Mouse (Mus musculus): ENCODE measurements at regions not wholly inside any gene's neighbourhood (a gene's known extent, or its start where the extent isn't known, plus 50 kb on each side); places are given as distances from the start of the nearest gene placed in this dataset.

DNA sequence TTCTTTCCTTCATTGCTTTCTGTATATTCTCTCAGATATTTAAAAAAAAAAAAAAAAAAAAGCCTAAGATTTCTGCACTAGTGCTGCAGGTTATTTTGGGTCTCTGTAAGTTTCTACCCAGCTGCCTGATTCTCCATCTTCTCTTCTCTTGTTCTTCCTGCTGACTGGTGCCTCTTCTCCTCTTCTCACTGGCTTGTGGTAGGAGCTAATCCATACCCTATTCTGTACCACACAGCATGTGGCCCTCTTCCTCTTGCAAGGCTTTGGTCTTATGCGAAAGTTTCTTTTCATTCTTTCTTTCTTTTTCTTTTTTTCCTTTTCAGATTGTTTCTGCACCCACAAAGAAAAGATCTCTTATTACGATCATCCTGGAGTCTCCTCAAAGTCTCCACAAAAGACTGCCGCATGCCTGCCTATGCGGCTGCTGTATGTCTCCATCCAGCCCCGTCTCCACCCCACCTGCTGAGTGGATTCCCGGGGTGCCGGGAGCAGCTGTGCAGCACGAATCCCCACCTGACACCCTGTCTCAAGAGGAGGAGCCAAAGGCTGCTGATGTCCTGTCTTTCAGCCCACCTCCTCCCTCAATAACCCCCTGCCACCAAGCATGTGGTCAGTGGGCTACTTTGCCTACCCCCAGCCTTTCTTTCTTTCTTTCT, 66.3 kb downstream of the Ythdf1 start:
- Histone ChIP-seq H3K4me2 (ENCODE audit: low read length) (peak overlapping the region; percentile 51), H3K36me3 (ENCODE audit: control insufficient read depth, insufficient read depth, low read length) (no peaks in the 10 kb centered on the region), H3K9ac (replicated peaks; ENCODE audit: low read length) (peak overlapping the region; percentile 13), H3K27me3 (ENCODE audit: control insufficient read depth, insufficient read depth, low read length) (no peaks in the 10 kb centered on the region), H3K27ac (replicated peaks; ENCODE audit: low read depth, low read length) (peak overlapping the region; percentile 86), H3K4me3 (replicated peaks; ENCODE audit: low read depth, low read length) (peak overlapping the region; percentile 2; the same call in 1 of the 2 replicates), H3K9me3 (ENCODE audit: control insufficient read depth, low read length) (no peaks in the 10 kb centered on the region), H3K4me1 (ENCODE audit: control insufficient read depth, insufficient read depth, low read length) (peaks cover 21% of the 10 kb centered on the region)
- peak; percentile 80 for ATAC-seq (ENCODE audit: low FRiP score, low TSS enrichment)
- DNase-seq = peak; percentile 68
- 2% methylated on average over 8 of the region's 8 CpGs for WGBS

DNA sequence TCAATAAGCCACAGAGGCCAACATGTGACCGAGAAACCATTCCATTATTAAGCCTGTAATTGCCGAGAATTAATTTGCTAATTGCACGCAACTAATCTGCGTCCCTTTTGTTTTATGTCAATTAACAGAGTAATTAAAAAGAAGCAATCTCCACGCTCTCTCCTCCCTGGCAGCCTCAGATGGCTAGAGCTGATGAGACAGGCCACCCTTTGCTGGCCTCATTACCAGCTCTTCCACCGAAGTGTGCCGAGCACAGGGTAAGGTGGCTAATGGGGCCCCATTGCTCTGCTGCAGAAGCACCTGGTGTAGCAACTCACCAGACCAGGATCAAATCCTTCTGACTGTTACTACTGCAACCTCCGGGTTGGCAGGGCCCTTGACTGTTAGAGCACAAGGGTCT, 70.8 kb upstream of the Bhlhe23 start:
- no peak overlapping the region for H3K4me2 ChIP-seq (ENCODE audit: low read length)
- ATAC-seq (ENCODE audit: low FRiP score, low TSS enrichment) (no peak), DNase-seq (no peak)
- H3K9me3 ChIP-seq (ENCODE audit: control insufficient read depth, low read length) = no peaks in the 10 kb centered on the region
- no peak overlapping the region for H3K9ac ChIP-seq (replicated peaks; ENCODE audit: low read length)
- no peaks in the 10 kb centered on the region for H3K27me3 ChIP-seq (ENCODE audit: control insufficient read depth, insufficient read depth, low read length)
- no peaks in the 10 kb centered on the region for H3K4me1 ChIP-seq (ENCODE audit: control insufficient read depth, insufficient read depth, low read length)
- no peak overlapping the region for H3K4me3 ChIP-seq (replicated peaks; ENCODE audit: low read depth, low read length)
- H3K36me3 ChIP-seq (ENCODE audit: control insufficient read depth, insufficient read depth, low read length) = no peaks in the 10 kb centered on the region
- WGBS = 71% methylated on average over 8 of the region's 8 CpGs
- H3K27ac ChIP-seq (replicated peaks; ENCODE audit: low read depth, low read length) = no peak overlapping the region

DNA sequence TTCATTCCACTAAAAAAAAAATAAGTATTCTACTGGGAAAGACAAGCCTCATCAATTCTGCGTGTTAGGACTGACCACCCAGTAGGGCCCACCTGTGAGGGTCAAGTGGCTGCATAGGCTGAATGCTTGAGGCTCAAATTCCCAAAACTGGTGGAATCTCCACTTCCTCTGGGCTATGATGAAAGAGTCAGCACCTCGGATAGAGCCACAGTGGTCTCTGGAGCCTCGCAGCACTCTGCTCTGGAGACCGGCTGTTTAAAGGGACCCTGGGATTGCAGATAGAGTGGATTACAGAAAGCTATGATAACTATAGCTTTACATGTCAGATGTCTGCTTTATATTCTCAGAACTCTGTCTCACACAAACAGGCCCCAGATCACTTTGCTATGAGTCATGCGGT, 68.3 kb upstream of the Bhlhe23 start:
- Histone ChIP-seq H3K4me2 (ENCODE audit: low read length) (no peak overlapping the region), H3K27ac (replicated peaks; ENCODE audit: low read depth, low read length) (no peak overlapping the region), H3K36me3 (ENCODE audit: control insufficient read depth, insufficient read depth, low read length) (no peaks in the 10 kb centered on the region), H3K9me3 (ENCODE audit: control insufficient read depth, low read length) (no peaks in the 10 kb centered on the region), H3K9ac (replicated peaks; ENCODE audit: low read length) (no peak overlapping the region), H3K27me3 (ENCODE audit: control insufficient read depth, insufficient read depth, low read length) (no peaks in the 10 kb centered on the region), H3K4me3 (replicated peaks; ENCODE audit: low read depth, low read length) (no peak overlapping the region), H3K4me1 (ENCODE audit: control insufficient read depth, insufficient read depth, low read length) (no peaks in the 10 kb centered on the region)
- ATAC-seq (ENCODE audit: low FRiP score, low TSS enrichment) = no peak
- WGBS = 47% methylated on average over 5 of the region's 5 CpGs
- no peak for DNase-seq

DNA sequence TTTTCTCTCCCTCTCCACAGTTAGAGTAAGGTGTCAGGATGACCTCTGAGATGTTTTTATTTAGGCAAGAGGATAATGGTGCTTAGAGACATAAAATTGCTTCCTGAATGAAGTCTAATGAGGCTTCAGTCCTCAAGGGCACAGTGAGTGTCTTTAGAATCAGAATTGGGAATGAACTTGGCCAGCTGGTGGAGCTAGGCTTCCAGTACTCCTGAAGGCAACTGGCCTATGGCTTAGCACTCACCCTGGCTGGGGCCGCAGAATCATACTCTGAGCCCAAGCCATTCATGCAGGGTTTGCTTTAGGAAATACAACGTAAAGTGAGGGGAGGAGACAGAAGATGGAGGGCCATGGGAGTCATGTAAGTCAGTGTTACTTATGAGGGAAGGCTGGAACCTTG, 67.0 kb upstream of the Bhlhe23 start:
- ATAC-seq (ENCODE audit: low FRiP score, low TSS enrichment) = no peak
- Histone ChIP-seq H3K4me1 (ENCODE audit: control insufficient read depth, insufficient read depth, low read length) (no peaks in the 10 kb centered on the region), H3K27me3 (ENCODE audit: control insufficient read depth, insufficient read depth, low read length) (no peaks in the 10 kb centered on the region), H3K9ac (replicated peaks; ENCODE audit: low read length) (no peak overlapping the region), H3K27ac (replicated peaks; ENCODE audit: low read depth, low read length) (no peak overlapping the region), H3K36me3 (ENCODE audit: control insufficient read depth, insufficient read depth, low read length) (no peaks in the 10 kb centered on the region), H3K4me2 (ENCODE audit: low read length) (no peak overlapping the region), H3K9me3 (ENCODE audit: control insufficient read depth, low read length) (no peaks in the 10 kb centered on the region), H3K4me3 (replicated peaks; ENCODE audit: low read depth, low read length) (no peak overlapping the region)
- WGBS = 61% methylated on average over 2 of the region's 2 CpGs
- peak; percentile 43 for DNase-seq

DNA sequence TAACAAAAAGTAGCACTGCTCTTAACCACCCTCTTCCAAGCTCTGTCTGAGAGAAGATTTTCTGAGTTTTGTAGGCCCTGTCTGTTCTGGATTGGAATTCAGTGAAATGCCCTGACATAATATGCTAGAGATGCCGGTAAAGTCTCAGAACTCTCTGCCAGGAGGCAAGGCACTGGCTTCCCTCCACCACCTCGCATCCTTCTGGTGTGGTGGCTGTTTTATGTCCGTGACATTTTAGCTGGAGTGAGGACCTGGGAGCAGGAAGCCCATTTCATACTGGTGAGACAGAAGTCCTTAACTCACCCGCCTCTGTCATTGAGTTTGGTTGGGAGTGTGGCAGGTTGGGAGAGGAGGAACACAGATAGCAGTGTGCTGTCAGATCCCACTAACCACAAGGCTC, 62.4 kb upstream of the Bhlhe23 start:
- H3K36me3 ChIP-seq (ENCODE audit: control insufficient read depth, insufficient read depth, low read length) = no peaks in the 10 kb centered on the region
- no peak overlapping the region for H3K9ac ChIP-seq (replicated peaks; ENCODE audit: low read length)
- 89% methylated on average over 4 of the region's 4 CpGs for WGBS
- no peak overlapping the region for H3K4me2 ChIP-seq (ENCODE audit: low read length)
- DNase-seq = no peak
- no peak overlapping the region for H3K27ac ChIP-seq (replicated peaks; ENCODE audit: low read depth, low read length)
- no peak for ATAC-seq (ENCODE audit: low FRiP score, low TSS enrichment)
- no peaks in the 10 kb centered on the region for H3K4me1 ChIP-seq (ENCODE audit: control insufficient read depth, insufficient read depth, low read length)
- H3K9me3 ChIP-seq (ENCODE audit: control insufficient read depth, low read length) = no peaks in the 10 kb centered on the region
- H3K27me3 ChIP-seq (ENCODE audit: control insufficient read depth, insufficient read depth, low read length) = no peaks in the 10 kb centered on the region
- H3K4me3 ChIP-seq (replicated peaks; ENCODE audit: low read depth, low read length) = no peak overlapping the region

DNA sequence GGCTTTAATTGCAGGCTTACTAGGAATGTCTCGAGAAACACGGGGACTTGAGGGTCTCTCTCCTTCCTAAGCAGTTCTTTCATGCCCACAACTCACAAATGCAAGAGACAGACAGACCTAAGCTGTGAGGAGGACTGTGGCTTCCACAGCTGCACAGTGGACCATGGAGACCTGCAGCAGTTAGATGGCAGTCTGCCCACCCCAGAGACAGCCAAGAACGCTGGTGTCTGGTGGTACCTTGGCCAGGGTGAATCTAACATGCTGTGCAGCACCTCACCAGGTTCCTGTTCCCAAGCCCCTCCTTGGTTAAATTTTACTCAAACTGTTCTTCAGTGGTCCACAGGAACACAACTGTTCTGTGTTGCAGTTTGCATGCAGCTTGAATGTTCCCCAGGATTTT, 61.3 kb upstream of the Bhlhe23 start:
- Histone ChIP-seq H3K36me3 (ENCODE audit: control insufficient read depth, insufficient read depth, low read length) (no peaks in the 10 kb centered on the region), H3K9me3 (ENCODE audit: control insufficient read depth, low read length) (no peaks in the 10 kb centered on the region), H3K4me1 (ENCODE audit: control insufficient read depth, insufficient read depth, low read length) (no peaks in the 10 kb centered on the region), H3K27ac (replicated peaks; ENCODE audit: low read depth, low read length) (no peak overlapping the region), H3K4me3 (replicated peaks; ENCODE audit: low read depth, low read length) (no peak overlapping the region), H3K9ac (replicated peaks; ENCODE audit: low read length) (no peak overlapping the region), H3K4me2 (ENCODE audit: low read length) (no peak overlapping the region), H3K27me3 (ENCODE audit: control insufficient read depth, insufficient read depth, low read length) (no peaks in the 10 kb centered on the region)
- DNase-seq (no peak), ATAC-seq (ENCODE audit: low FRiP score, low TSS enrichment) (no peak)
- WGBS = 75% methylated on average over 3 of the region's 3 CpGs

DNA sequence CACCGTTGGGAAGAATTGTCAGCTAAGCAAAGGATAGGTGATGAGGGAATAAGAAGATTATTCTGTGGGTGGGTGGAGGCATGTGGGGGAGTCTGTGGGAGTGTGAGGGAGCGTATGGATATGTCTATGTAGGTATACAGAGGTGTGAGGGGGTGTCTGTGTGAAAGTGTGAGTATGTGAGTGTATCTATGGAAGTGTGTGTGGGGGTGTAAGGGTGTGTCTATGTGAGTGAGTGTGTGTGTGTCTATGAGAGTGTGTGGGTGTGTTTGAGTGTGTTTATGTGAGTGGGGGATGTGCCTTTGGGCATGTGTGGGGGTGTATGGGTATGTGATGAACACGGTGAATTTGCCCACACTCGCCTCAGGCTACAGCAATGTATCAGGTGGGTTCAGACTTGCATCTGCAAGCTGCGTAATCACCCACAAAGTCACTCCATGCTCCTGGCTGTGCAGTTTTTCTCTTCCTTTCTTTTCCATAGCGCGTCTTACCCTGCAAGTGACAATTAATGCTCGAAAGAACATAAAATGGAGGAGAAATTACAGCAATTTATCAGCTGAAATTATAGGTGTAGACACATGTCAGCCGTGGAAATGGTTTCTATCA, 60.7 kb upstream of the Bhlhe23 start:
- no peak overlapping the region for H3K4me3 ChIP-seq (replicated peaks; ENCODE audit: low read depth, low read length)
- H3K36me3 ChIP-seq (ENCODE audit: control insufficient read depth, insufficient read depth, low read length) = no peaks in the 10 kb centered on the region
- no peaks in the 10 kb centered on the region for H3K27me3 ChIP-seq (ENCODE audit: control insufficient read depth, insufficient read depth, low read length)
- 86% methylated on average over 9 of the region's 9 CpGs for WGBS
- no peak overlapping the region for H3K4me2 ChIP-seq (ENCODE audit: low read length)
- no peak overlapping the region for H3K27ac ChIP-seq (replicated peaks; ENCODE audit: low read depth, low read length)
- H3K9me3 ChIP-seq (ENCODE audit: control insufficient read depth, low read length) = no peaks in the 10 kb centered on the region
- H3K4me1 ChIP-seq (ENCODE audit: control insufficient read depth, insufficient read depth, low read length) = no peaks in the 10 kb centered on the region
- no peak for DNase-seq
- no peak for ATAC-seq (ENCODE audit: low FRiP score, low TSS enrichment)
- no peak overlapping the region for H3K9ac ChIP-seq (replicated peaks; ENCODE audit: low read length)

DNA sequence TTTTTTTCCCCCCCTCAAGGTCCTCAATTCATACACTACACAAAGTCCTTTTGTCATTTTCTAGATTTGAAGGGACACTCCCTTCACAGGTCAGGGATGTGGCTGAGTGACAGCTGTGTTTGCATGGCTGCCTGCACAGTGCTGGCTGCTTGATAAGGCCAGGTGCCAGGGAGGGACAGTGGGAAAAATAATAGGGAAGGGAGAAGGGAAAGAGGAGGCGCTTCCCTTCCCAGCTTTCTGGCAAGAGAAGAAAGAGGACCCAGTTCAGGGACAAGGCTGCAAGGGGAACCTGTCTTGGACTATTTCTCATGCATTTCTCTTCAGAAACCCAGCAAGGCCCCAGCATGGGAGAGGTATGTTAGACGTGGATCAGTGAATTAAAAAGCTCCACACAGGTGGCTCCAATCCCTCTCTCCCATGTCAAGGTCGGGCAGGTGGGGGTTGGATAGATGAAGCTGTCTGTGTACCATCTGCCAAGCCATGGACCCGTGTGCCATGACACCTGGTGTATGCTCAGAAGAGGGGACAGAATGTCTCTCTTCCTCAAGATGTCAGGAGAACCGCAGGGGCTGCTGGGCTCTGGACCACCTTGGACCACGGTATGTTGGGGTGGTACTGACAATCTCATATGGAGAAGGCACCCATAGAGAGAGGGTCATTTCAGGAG, 59.4 kb upstream of the Bhlhe23 start:
- H3K27me3 ChIP-seq (ENCODE audit: control insufficient read depth, insufficient read depth, low read length) = no peaks in the 10 kb centered on the region
- no peak overlapping the region for H3K9ac ChIP-seq (replicated peaks; ENCODE audit: low read length)
- no peaks in the 10 kb centered on the region for H3K9me3 ChIP-seq (ENCODE audit: control insufficient read depth, low read length)
- no peak overlapping the region for H3K4me3 ChIP-seq (replicated peaks; ENCODE audit: low read depth, low read length)
- ATAC-seq (ENCODE audit: low FRiP score, low TSS enrichment) (no peak), DNase-seq (no peak)
- no peak overlapping the region for H3K27ac ChIP-seq (replicated peaks; ENCODE audit: low read depth, low read length)
- WGBS = 75% methylated on average over 6 of the region's 6 CpGs
- H3K36me3 ChIP-seq (ENCODE audit: control insufficient read depth, insufficient read depth, low read length) = no peaks in the 10 kb centered on the region
- H3K4me2 ChIP-seq (ENCODE audit: low read length) = no peak overlapping the region
- no peaks in the 10 kb centered on the region for H3K4me1 ChIP-seq (ENCODE audit: control insufficient read depth, insufficient read depth, low read length)

DNA sequence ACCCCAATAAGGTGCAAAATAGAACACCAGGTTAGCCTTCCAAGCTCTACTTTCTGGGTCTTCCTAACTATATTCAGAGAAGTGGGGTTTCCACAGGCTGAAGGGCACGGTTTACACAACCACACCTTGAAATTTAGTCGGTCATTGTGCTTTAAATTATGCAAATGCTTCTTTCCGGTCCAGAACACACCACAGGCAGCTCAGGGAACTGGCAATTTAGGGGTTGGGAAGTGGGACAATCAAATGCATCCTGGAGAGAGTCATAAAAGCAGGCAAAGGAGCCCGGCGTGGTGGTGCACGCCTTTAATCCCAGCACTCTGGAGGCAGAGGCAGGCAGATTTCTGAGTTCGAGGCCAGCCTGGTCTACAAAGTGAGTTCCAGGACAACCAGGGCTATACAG, 56.0 kb upstream of the Bhlhe23 start:
- H3K4me2 ChIP-seq (ENCODE audit: low read length) = no peak overlapping the region
- no peak overlapping the region for H3K4me3 ChIP-seq (replicated peaks; ENCODE audit: low read depth, low read length)
- 78% methylated on average over 7 of the region's 7 CpGs for WGBS
- no peaks in the 10 kb centered on the region for H3K36me3 ChIP-seq (ENCODE audit: control insufficient read depth, insufficient read depth, low read length)
- no peaks in the 10 kb centered on the region for H3K4me1 ChIP-seq (ENCODE audit: control insufficient read depth, insufficient read depth, low read length)
- H3K27me3 ChIP-seq (ENCODE audit: control insufficient read depth, insufficient read depth, low read length) = no peaks in the 10 kb centered on the region
- ATAC-seq (ENCODE audit: low FRiP score, low TSS enrichment) = no peak
- H3K9me3 ChIP-seq (ENCODE audit: control insufficient read depth, low read length) = no peaks in the 10 kb centered on the region
- no peak overlapping the region for H3K27ac ChIP-seq (replicated peaks; ENCODE audit: low read depth, low read length)
- DNase-seq = no peak
- H3K9ac ChIP-seq (replicated peaks; ENCODE audit: low read length) = no peak overlapping the region
